Mouse (Mus musculus): ENCODE results near the gene E2f1.

The E2f1 gene

GRCm38 (mm10) chr2:154569836-154570286 lies at the start of gene E2f1:
Gene E2f1 (minus strand): TSS chr2:154569892.
- DNase-seq (ENCODE audit: low spot score in 2 of 2): peak; percentile 80 to 89

GRCm38 (mm10) chr2:154617061-154617460 lies 47.4 kb upstream of the E2f1 start:
- no peak for DNase-seq (ENCODE audit: low spot score in 2 of 2)

GRCm38 (mm10) chr2:154615674-154616073 lies 46.0 kb upstream of the E2f1 start:
- DNase-seq (ENCODE audit: low spot score in 2 of 2): no peak

GRCm38 (mm10) chr2:154614841-154615576 lies 45.3 kb upstream of the E2f1 start:
- DNase-seq (ENCODE audit: low spot score in 2 of 2): no peak

- DNase-seq (ENCODE audit: low spot score in 2 of 2): peak; percentile 80 to 82
Measured at GRCm38 (mm10) chr2:154613118-154614115, 43.7 kb upstream of the E2f1 start, which contains the start of the genes Zfp341 and 4930519P11Rik. Gene Zfp341 (plus strand): TSS chr2:154613297. Gene 4930519P11Rik (minus strand): TSS chr2:154613437.

- DNase-seq (ENCODE audit: low spot score in 2 of 2): no peak
Measured at GRCm38 (mm10) chr2:154609050-154609767, 39.5 kb upstream of the E2f1 start.

GRCm38 (mm10) chr2:154606965-154607364 lies 37.3 kb upstream of the E2f1 start:
- DNase-seq (ENCODE audit: low spot score in 2 of 2): no peak

- no peak for DNase-seq (ENCODE audit: low spot score in 2 of 2)
Measured at GRCm38 (mm10) chr2:154604156-154604555, 34.5 kb upstream of the E2f1 start.

- peak; percentile 98 to 100 for DNase-seq (ENCODE audit: low spot score in 2 of 2)
Measured at GRCm38 (mm10) chr2:154603638-154604153, 34.0 kb upstream of the E2f1 start, which contains the start of gene Pxmp4. Gene Pxmp4 (minus strand): TSS chr2:154603708.

- DNase-seq (ENCODE audit: low spot score in 2 of 2): no peak
Measured at GRCm38 (mm10) chr2:154603007-154603637, 33.4 kb upstream of the E2f1 start.

GRCm38 (mm10) chr2:154601324-154601723 lies 31.6 kb upstream of the E2f1 start:
- no peak for DNase-seq (ENCODE audit: low spot score in 2 of 2)

- DNase-seq (ENCODE audit: low spot score in 2 of 2): no peak
Measured at GRCm38 (mm10) chr2:154600586-154600985, 30.9 kb upstream of the E2f1 start.

GRCm38 (mm10) chr2:154597399-154597798 lies 27.7 kb upstream of the E2f1 start:
- no peak for DNase-seq (ENCODE audit: low spot score in 2 of 2)

GRCm38 (mm10) chr2:154595775-154596174 lies 26.1 kb upstream of the E2f1 start:
- no peak for DNase-seq (ENCODE audit: low spot score in 2 of 2)

- no peak for DNase-seq (ENCODE audit: low spot score in 2 of 2)
Measured at GRCm38 (mm10) chr2:154593025-154593424, 23.3 kb upstream of the E2f1 start.

- no peak for DNase-seq (ENCODE audit: low spot score in 2 of 2)
Measured at GRCm38 (mm10) chr2:154591239-154591638, 21.5 kb upstream of the E2f1 start.

- DNase-seq (ENCODE audit: low spot score in 2 of 2): no peak
Measured at GRCm38 (mm10) chr2:154589051-154589450, 19.4 kb upstream of the E2f1 start.

GRCm38 (mm10) chr2:154586405-154586804 lies 16.7 kb upstream of the E2f1 start:
- DNase-seq (ENCODE audit: low spot score in 2 of 2): no peak

- no peak for DNase-seq (ENCODE audit: low spot score in 2 of 2)
Measured at GRCm38 (mm10) chr2:154584931-154585601, 15.4 kb upstream of the E2f1 start.

Measured in frontal cortex, postnatal 14 days (tissue).